Mouse (Mus musculus) kidney, embryonic 14.5 days (tissue): ENCODE results near the gene B4galt3. TPM values are rescaled to one million over a fixed set of nuclear protein-coding genes. Genes with fewer than 3 reads are reported as not detected.

Source experiments
- polyA plus RNA-seq: library from polyadenylated mRNA; unstranded; fragments of >200 nt; fragmentation: Nextera tagmentation; extraction: Ambion mirVana; gene quantifications from 2 replicates; pipeline ENCODE4 v1.2.1, GENCODE M21; 2014

The B4galt3 gene
- polyA plus RNA-seq, 1 experiment from 2014 or later, result 79.2 TPM

Other genes starting within 250 kb of the B4galt3 start
- 7.0 and 7.9 TPM in 2 replicates for gene Fcgr3, start 205.4 kb upstream of the B4galt3 start, polyA plus RNA-seq
- 2.9 and 3.8 TPM in 2 replicates for gene Cfap126, start 156.4 kb upstream of the B4galt3 start, polyA plus RNA-seq
- 291 and 322 TPM in 2 replicates for gene Sdhc, start 119.7 kb upstream of the B4galt3 start, polyA plus RNA-seq
- 0.24 TPM in 1 of 2 replicates, not detected in the other for gene Mpz, start 119.6 kb upstream of the B4galt3 start, polyA plus RNA-seq
- gene Pcp4l1, start 74.1 kb upstream of the B4galt3 start, polyA plus RNA-seq, result 2.1 and 2.6 TPM in 2 replicates
- 0.24 and 0.27 TPM in 2 replicates for gene Nr1i3, start 56.4 kb upstream of the B4galt3 start, polyA plus RNA-seq
- 31.3 and 36.4 TPM in 2 replicates for gene Tomm40l, start 47.8 kb upstream of the B4galt3 start, polyA plus RNA-seq
- 3.5 and 5.7 TPM in 2 replicates for gene Apoa2, start 45.3 kb upstream of the B4galt3 start, polyA plus RNA-seq
- 30.7 and 32.1 TPM in 2 replicates for gene Fcer1g, start 36.0 kb upstream of the B4galt3 start, polyA plus RNA-seq
- gene Adamts4, start 19.9 kb upstream of the B4galt3 start, polyA plus RNA-seq, result 4.1 and 6.9 TPM in 2 replicates
- 229 and 293 TPM in 2 replicates for gene Ndufs2, start 18.9 kb upstream of the B4galt3 start, polyA plus RNA-seq
- gene Ppox, start 10.9 kb downstream of the B4galt3 start, polyA plus RNA-seq, result 43.7 and 58.1 TPM in 2 replicates
- gene Usp21, start 17.7 kb downstream of the B4galt3 start, polyA plus RNA-seq, result 74.4 and 87.9 TPM in 2 replicates
- gene Ufc1, start 24.7 kb downstream of the B4galt3 start, polyA plus RNA-seq, result 114 and 123 TPM in 2 replicates
- 38.8 and 47.1 TPM in 2 replicates for gene Dedd, start 58.8 kb downstream of the B4galt3 start, polyA plus RNA-seq
- gene Nit1, start 75.3 kb downstream of the B4galt3 start, polyA plus RNA-seq, result 33.7 and 34.5 TPM in 2 replicates
- gene Pfdn2, start 75.3 kb downstream of the B4galt3 start, polyA plus RNA-seq, result 53.7 and 103 TPM in 2 replicates
- 2.2 and 2.4 TPM in 2 replicates for gene Klhdc9, start 90.5 kb downstream of the B4galt3 start, polyA plus RNA-seq
- gene Nectin4, start 99.8 kb downstream of the B4galt3 start, polyA plus RNA-seq, result 1.0 and 2.6 TPM in 2 replicates
- 0.69 and 0.81 TPM in 2 replicates for gene Arhgap30, start 118.6 kb downstream of the B4galt3 start, polyA plus RNA-seq
- gene Usf1, start 141.0 kb downstream of the B4galt3 start, polyA plus RNA-seq, result 85.4 and 86.4 TPM in 2 replicates
- 2.2 and 4.0 TPM in 2 replicates for gene Tstd1, start 148.5 kb downstream of the B4galt3 start, polyA plus RNA-seq
- gene F11r, start 167.2 kb downstream of the B4galt3 start, polyA plus RNA-seq, result 96.4 and 127 TPM in 2 replicates
- 10.3 and 14.7 TPM in 2 replicates for gene Alyref2, start 233.2 kb downstream of the B4galt3 start, polyA plus RNA-seq